Mouse (Mus musculus): Measurements from ENCODE around the gene Arhgef39. TPM values are rescaled to one million over a fixed set of nuclear protein-coding genes. Genes with fewer than 3 reads are reported as not detected.

Gene Arhgef39
- polyA plus RNA-seq, 1 experiment from 2014 or later, result 47.7 TPM

DNA sequence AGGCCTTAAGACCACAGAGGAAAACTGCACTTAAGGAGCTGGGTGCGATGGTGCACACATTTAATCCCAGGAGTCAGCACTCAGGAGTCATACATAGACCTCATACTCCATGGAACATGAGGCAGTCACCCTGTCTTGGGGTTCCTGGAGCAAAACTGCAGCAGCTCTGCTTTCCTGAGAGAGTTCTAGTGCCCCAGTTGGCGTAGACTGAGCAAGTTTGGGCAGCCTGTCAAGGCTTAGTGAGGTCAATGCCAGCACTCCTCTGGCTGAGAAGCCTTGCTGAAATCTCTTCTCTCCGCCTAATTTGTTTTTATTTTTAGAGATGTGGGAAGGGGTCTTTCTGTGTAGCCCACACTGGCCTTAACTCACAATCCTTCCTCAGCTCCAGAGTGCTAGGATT is 50.9 kb downstream of the Arhgef39 start:
- WGBS, result 85% methylated on average over 3 of the region's 3 CpGs

GRCm38 (mm10) chr4:43447251-43447650 is 52.2 kb downstream of the Arhgef39 start:
- H3K27ac ChIP-seq (ENCODE audit: low read length), result no peak overlapping the region
- H3K27me3 ChIP-seq (ENCODE audit: insufficient read depth, low read length), result no peaks in the 10 kb centered on the region
- H3K9me3 ChIP-seq (ENCODE audit: low read length), result no peaks in the 10 kb centered on the region
- H3K36me3 ChIP-seq (ENCODE audit: insufficient read depth, low read length), result peaks cover 37% of the 10 kb centered on the region
- H3K4me2 ChIP-seq (replicated peaks; ENCODE audit: low read depth, low read length), result no peak overlapping the region
- 89% methylated on average over 13 of the region's 13 CpGs for WGBS
- H3K4me3 ChIP-seq (ENCODE audit: low read length), result no peak overlapping the region
- ATAC-seq (ENCODE audit: low FRiP score, low TSS enrichment), result no peak
- no peak overlapping the region for H3K9ac ChIP-seq (replicated peaks; ENCODE audit: low read length)
- peaks cover 12% of the 10 kb centered on the region for H3K4me1 ChIP-seq (ENCODE audit: insufficient read depth, low read length)

More for the DNA sequence above, 50.9 kb downstream of the Arhgef39 start:
- no peak overlapping the region for H3K4me3 ChIP-seq (ENCODE audit: low read length)
- H3K4me1 ChIP-seq (ENCODE audit: insufficient read depth, low read length), result peaks cover 17% of the 10 kb centered on the region
- no peak overlapping the region for H3K27ac ChIP-seq (ENCODE audit: low read length)
- no peaks in the 10 kb centered on the region for H3K9me3 ChIP-seq (ENCODE audit: low read length)
- no peak overlapping the region for H3K4me2 ChIP-seq (replicated peaks; ENCODE audit: low read depth, low read length)
- ATAC-seq (ENCODE audit: low FRiP score, low TSS enrichment), result no peak
- no peak overlapping the region for H3K9ac ChIP-seq (replicated peaks; ENCODE audit: low read length)
- H3K36me3 ChIP-seq (ENCODE audit: insufficient read depth, low read length), result peaks cover 37% of the 10 kb centered on the region
- H3K27me3 ChIP-seq (ENCODE audit: insufficient read depth, low read length), result no peaks in the 10 kb centered on the region

Other genes with a start within 250 kb of the Arhgef39 start
- gene Atp8b5, start 232.5 kb downstream of the Arhgef39 start, polyA plus RNA-seq (2015; fragmentation: Nextera tagmentation; extraction: Ambion mirVana), result 0.66 and 0.77 TPM in 2 replicates
- 10.3 and 13.4 TPM in 2 replicates for gene Rusc2, start 117.7 kb downstream of the Arhgef39 start, polyA plus RNA-seq (2015; fragmentation: Nextera tagmentation; extraction: Ambion mirVana)
- gene Fam166b, start 70.6 kb downstream of the Arhgef39 start, polyA plus RNA-seq (2015; fragmentation: Nextera tagmentation; extraction: Ambion mirVana), result 0.30 and 0.50 TPM in 2 replicates
- 3.0 and 3.5 TPM in 2 replicates for gene Tesk1, start 57.8 kb downstream of the Arhgef39 start, polyA plus RNA-seq (2015; fragmentation: Nextera tagmentation; extraction: Ambion mirVana)
- gene Cd72, start 45.1 kb downstream of the Arhgef39 start, polyA plus RNA-seq (2015; fragmentation: Nextera tagmentation; extraction: Ambion mirVana), result 3.3 and 4.1 TPM in 2 replicates
- gene Sit1, start 16.0 kb downstream of the Arhgef39 start, polyA plus RNA-seq (2015; fragmentation: Nextera tagmentation; extraction: Ambion mirVana), result not detected in 2 replicates
- gene Ccdc107, start 6.8 kb downstream of the Arhgef39 start, polyA plus RNA-seq (2015; fragmentation: Nextera tagmentation; extraction: Ambion mirVana), result 73.5 and 89.4 TPM in 2 replicates
- gene Car9, start 7.3 kb upstream of the Arhgef39 start, polyA plus RNA-seq (2015; fragmentation: Nextera tagmentation; extraction: Ambion mirVana), result 1.5 and 2.7 TPM in 2 replicates
- 233 and 312 TPM in 2 replicates for gene Tpm2, start 24.1 kb upstream of the Arhgef39 start, polyA plus RNA-seq (2015; fragmentation: Nextera tagmentation; extraction: Ambion mirVana)
- 80.2 and 83.0 TPM in 2 replicates for gene Creb3, start 62.6 kb upstream of the Arhgef39 start, polyA plus RNA-seq (2015; fragmentation: Nextera tagmentation; extraction: Ambion mirVana)
- gene Tln1, start 63.0 kb upstream of the Arhgef39 start, polyA plus RNA-seq (2015; fragmentation: Nextera tagmentation; extraction: Ambion mirVana), result 66.5 and 69.1 TPM in 2 replicates
- 32.3 and 33.0 TPM in 2 replicates for gene Rgp1, start 79.0 kb upstream of the Arhgef39 start, polyA plus RNA-seq (2015; fragmentation: Nextera tagmentation; extraction: Ambion mirVana)
- gene Gba2, start 79.2 kb upstream of the Arhgef39 start, polyA plus RNA-seq (2015; fragmentation: Nextera tagmentation; extraction: Ambion mirVana), result 25.8 and 26.3 TPM in 2 replicates
- gene Msmp, start 84.8 kb upstream of the Arhgef39 start, polyA plus RNA-seq (2015; fragmentation: Nextera tagmentation; extraction: Ambion mirVana), result 0.89 and 3.1 TPM in 2 replicates
- 9.1 and 9.5 TPM in 2 replicates for gene Npr2, start 132.2 kb upstream of the Arhgef39 start, polyA plus RNA-seq (2015; fragmentation: Nextera tagmentation; extraction: Ambion mirVana)
- gene Spag8, start 153.9 kb upstream of the Arhgef39 start, polyA plus RNA-seq (2015; fragmentation: Nextera tagmentation; extraction: Ambion mirVana), result 1.4 TPM in 2 replicates
- 125 and 134 TPM in 2 replicates for gene Hint2, start 156.8 kb upstream of the Arhgef39 start, polyA plus RNA-seq (2015; fragmentation: Nextera tagmentation; extraction: Ambion mirVana)
- gene Tmem8b, start 169.3 kb upstream of the Arhgef39 start, polyA plus RNA-seq (2015; fragmentation: Nextera tagmentation; extraction: Ambion mirVana), result 2.8 and 4.7 TPM in 2 replicates
- 1.6 and 3.2 TPM in 2 replicates for gene Fam221b, start 169.4 kb upstream of the Arhgef39 start, polyA plus RNA-seq (2015; fragmentation: Nextera tagmentation; extraction: Ambion mirVana)
- gene Olfr70, start 201.1 kb upstream of the Arhgef39 start, polyA plus RNA-seq (2015; fragmentation: Nextera tagmentation; extraction: Ambion mirVana), result not detected in 2 replicates
- gene Olfr71, start 210.6 kb upstream of the Arhgef39 start, polyA plus RNA-seq (2015; fragmentation: Nextera tagmentation; extraction: Ambion mirVana), result not detected in 2 replicates
- 1.1 and 1.3 TPM in 2 replicates for gene Hrct1, start 227.5 kb upstream of the Arhgef39 start, polyA plus RNA-seq (2015; fragmentation: Nextera tagmentation; extraction: Ambion mirVana)
- gene Spaar, start 230.3 kb upstream of the Arhgef39 start, polyA plus RNA-seq (2015; fragmentation: Nextera tagmentation; extraction: Ambion mirVana), result 0.17 and 0.20 TPM in 2 replicates

Measured in kidney, embryonic 16.5 days (tissue).